Mouse (Mus musculus) hindbrain, embryonic 11.5 days (tissue): ENCODE measurements around the gene Rasd1. TPM values are rescaled to one million over a fixed set of nuclear protein-coding genes. Genes with fewer than 3 reads are reported as not detected.

Experiments used
- ATAC-seq: fragments of 200-750 bp; cut with Nextera tagmentation; 2 replicates; pipeline ENCODE4 v1.8.0; 2017; ENCODE audit warnings: mild to moderate bottlenecking, moderate TSS enrichment, moderate library complexity; ENCODE audit not compliant: low FRiP score
- DNase-seq: peaks from one replicate; pipeline ENCODE4 v3.0.0-alpha.2; 2015; ENCODE audit warnings: low spot score
- H3K27ac ChIP-seq: fragments of 300-500 bp; sonication (generic); 2 replicates; pipeline ENCODE4 v1.5.1; 2014; ENCODE audit warnings: mild to moderate bottlenecking, low read depth, low read length
- H3K27me3 ChIP-seq: fragments of 300-500 bp; sonication (generic); 2 replicates; pipeline ENCODE4 v1.6.1; 2014; ENCODE audit warnings: mild to moderate bottlenecking, low read length, moderate library complexity, mixed read lengths; ENCODE audit not compliant: control insufficient read depth, insufficient read depth
- H3K36me3 ChIP-seq: fragments of 300-500 bp; sonication (generic); 2 replicates; pipeline ENCODE4 v1.6.1; 2014; ENCODE audit warnings: mild to moderate bottlenecking, low read length, moderate library complexity, mixed read lengths; ENCODE audit not compliant: control insufficient read depth, insufficient read depth
- H3K4me1 ChIP-seq: fragments of 300-500 bp; sonication (generic); replicated peaks from 2 replicates; pipeline ENCODE4 v1.6.1; 2014; ENCODE audit warnings: low read length, mixed read lengths; ENCODE audit not compliant: control insufficient read depth, insufficient read depth
- H3K4me2 ChIP-seq: fragments of 300-500 bp; sonication (generic); replicated peaks from 2 replicates; pipeline ENCODE4 v1.6.1; 2014; ENCODE audit warnings: mild to moderate bottlenecking, low read depth, low read length
- H3K4me3 ChIP-seq: fragments of 300-500 bp; sonication (generic); 2 replicates; pipeline ENCODE4 v1.5.1; 2014; ENCODE audit warnings: low read depth, low read length
- H3K9ac ChIP-seq: fragments of 300-500 bp; sonication (generic); 2 replicates; pipeline ENCODE4 v1.6.1; 2014; ENCODE audit warnings: low read depth, low read length
- H3K9me3 ChIP-seq: fragments of 300-500 bp; sonication (generic); 2 replicates; pipeline ENCODE4 v1.6.1; 2016; ENCODE audit warnings: low read length; ENCODE audit not compliant: control insufficient read depth
- WGBS: fragments of 180-500 bp; shearing (Covaris S2); extraction: QIAGEN DNeasy Blood & Tissue Kit; methylation state at CpG from one replicate; pipeline ENCODE4 v1.1.7; 2014; 5-methylcytosine and 5-hydroxymethylcytosine counted together
- polyA plus RNA-seq: library from polyadenylated mRNA; unstranded; fragments of >200 nt; fragmentation: Nextera tagmentation; extraction: Ambion mirVana; gene quantifications from 2 replicates; pipeline ENCODE4 v1.2.1, GENCODE M21; 2014

Rasd1 gene
- polyA plus RNA-seq, 1 experiment from 2014 or later = 1.5 TPM

DNA sequence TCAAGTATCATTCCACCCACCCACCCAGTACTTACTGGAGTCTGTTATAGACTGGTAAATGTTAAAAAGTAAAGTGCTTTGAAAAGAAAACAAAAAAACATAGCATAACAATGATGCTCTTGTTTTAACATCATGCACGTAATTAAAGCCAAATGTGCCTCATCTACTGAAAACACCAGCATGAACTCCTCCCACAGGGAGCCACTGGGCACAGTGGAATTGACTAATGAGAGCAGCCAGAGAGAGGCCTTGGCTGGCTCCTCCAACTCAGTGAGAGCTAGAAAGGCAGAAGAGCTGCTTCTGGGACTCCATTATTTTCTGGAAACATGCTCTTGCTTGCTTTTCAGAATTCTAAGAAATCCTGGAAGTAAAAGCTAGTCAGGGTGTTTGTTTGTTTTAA is 24.7 kb upstream of the Rasd1 start:
- H3K27ac ChIP-seq = no peak overlapping the region
- H3K9me3 ChIP-seq = no peaks in the 10 kb centered on the region
- 82% methylated on average over 1 of the region's 1 CpGs for WGBS
- no peak for DNase-seq
- no peak overlapping the region for H3K9ac ChIP-seq
- H3K36me3 ChIP-seq = no peaks in the 10 kb centered on the region
- H3K4me1 ChIP-seq = no peaks in the 10 kb centered on the region
- H3K4me2 ChIP-seq = no peak overlapping the region
- no peak overlapping the region for H3K4me3 ChIP-seq
- H3K27me3 ChIP-seq = no peaks in the 10 kb centered on the region
- no peak for ATAC-seq

DNA sequence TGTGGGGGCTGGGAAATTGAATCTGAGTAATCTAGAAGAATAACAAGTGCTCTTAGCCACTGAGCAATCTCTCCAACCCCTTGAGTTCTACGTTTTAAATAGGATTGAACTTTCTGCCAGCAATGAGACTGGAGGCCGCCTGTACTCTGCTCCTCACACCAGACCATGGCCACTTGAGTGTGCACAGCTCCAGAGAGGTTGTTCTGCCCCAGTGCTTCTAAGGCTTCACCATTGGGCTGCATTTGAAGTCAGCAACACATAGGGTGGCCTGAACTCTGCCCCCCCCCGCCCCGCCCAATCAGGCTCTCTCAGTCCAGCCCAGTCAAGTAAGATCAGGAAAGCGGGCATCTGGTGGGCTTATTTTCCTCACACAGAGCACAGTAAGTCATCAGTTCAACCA is 13.1 kb upstream of the Rasd1 start:
- Histone ChIP-seq H3K9me3 (no peaks in the 10 kb centered on the region), H3K36me3 (no peaks in the 10 kb centered on the region), H3K4me3 (no peak overlapping the region), H3K4me2 (no peak overlapping the region), H3K9ac (no peak overlapping the region), H3K27me3 (no peaks in the 10 kb centered on the region), H3K4me1 (no peaks in the 10 kb centered on the region), H3K27ac (no peak overlapping the region)
- ATAC-seq (no peak), DNase-seq (no peak)
- 80% methylated on average over 5 of the region's 5 CpGs for WGBS

DNA sequence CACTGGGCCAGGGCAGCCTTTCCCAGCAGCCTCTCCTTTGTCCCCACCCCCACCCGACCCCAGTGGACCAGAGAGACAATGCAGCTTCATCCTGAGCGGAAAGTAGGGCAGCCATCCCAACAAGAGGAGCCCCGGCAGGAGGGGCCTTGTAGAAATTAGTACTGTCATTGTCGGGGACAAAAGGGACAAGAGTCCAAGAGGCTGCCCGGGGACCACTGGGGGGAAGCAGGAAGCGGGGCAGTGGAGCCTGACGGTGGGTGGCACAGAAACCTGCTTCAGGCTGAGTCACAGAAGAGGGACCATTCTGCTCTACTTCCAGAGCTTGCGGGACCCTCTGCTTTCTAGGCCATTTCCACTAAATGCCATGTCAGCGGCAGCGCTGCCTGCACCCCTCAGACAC is 10.5 kb upstream of the Rasd1 start:
- WGBS = 13% methylated on average over 10 of the region's 10 CpGs
- Histone ChIP-seq H3K4me1 (no peaks in the 10 kb centered on the region), H3K27ac (no peak overlapping the region), H3K4me3 (no peak overlapping the region), H3K9me3 (no peaks in the 10 kb centered on the region), H3K9ac (no peak overlapping the region), H3K36me3 (no peaks in the 10 kb centered on the region), H3K4me2 (no peak overlapping the region), H3K27me3 (no peaks in the 10 kb centered on the region)
- no peak for DNase-seq
- no peak for ATAC-seq

DNA sequence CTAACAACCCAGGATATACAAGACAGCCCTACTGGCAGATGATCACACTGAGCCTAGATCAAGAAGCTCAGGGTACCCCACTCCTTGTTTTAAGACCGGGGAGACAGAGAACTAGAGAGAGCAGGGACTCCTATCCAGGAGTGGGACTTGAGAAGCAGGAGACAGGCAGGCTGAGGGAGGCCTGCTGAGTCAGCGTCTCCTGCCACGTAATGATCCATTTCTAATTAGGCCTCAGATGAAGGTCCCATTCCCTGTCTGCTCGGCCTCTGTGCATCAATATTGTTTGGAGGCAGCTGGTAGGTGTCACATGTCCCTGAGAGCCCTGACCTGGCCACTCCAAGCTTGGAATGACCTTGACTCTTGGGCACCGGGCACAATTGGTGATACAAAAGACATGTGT is 8.6 kb upstream of the Rasd1 start:
- Histone ChIP-seq H3K9me3 (no peaks in the 10 kb centered on the region), H3K4me3 (no peak overlapping the region), H3K4me1 (no peaks in the 10 kb centered on the region), H3K27ac (no peak overlapping the region), H3K4me2 (no peak overlapping the region), H3K27me3 (no peaks in the 10 kb centered on the region), H3K36me3 (no peaks in the 10 kb centered on the region), H3K9ac (no peak overlapping the region)
- ATAC-seq = no peak
- no peak for DNase-seq
- WGBS = 75% methylated on average over 5 of the region's 5 CpGs

DNA sequence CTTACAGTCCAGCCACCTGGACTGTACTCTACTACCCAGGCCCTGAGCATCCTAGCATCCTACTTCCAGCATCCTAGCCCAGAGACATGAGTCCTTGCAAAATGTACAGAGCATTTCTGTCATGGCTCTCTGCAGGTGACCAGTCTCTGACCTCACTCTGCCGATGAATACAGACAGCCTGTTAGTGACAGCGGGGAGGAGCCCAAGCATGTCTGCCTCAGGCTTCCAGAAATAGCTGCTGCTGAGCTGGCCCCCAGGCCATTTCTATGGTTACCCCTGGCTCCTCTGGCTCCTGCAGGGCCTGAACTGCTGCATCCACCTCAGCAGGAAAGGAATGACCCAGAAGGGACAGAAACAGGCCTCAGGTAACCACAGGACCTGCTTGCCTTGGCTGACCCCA is 6.9 kb upstream of the Rasd1 start:
- ATAC-seq (no peak), DNase-seq (no peak)
- Histone ChIP-seq H3K4me2 (no peak overlapping the region), H3K36me3 (no peaks in the 10 kb centered on the region), H3K4me3 (no peak overlapping the region), H3K27ac (no peak overlapping the region), H3K4me1 (no peaks in the 10 kb centered on the region), H3K27me3 (no peaks in the 10 kb centered on the region), H3K9ac (no peak overlapping the region), H3K9me3 (no peaks in the 10 kb centered on the region)
- WGBS = 32% methylated on average over 2 of the region's 2 CpGs

DNA sequence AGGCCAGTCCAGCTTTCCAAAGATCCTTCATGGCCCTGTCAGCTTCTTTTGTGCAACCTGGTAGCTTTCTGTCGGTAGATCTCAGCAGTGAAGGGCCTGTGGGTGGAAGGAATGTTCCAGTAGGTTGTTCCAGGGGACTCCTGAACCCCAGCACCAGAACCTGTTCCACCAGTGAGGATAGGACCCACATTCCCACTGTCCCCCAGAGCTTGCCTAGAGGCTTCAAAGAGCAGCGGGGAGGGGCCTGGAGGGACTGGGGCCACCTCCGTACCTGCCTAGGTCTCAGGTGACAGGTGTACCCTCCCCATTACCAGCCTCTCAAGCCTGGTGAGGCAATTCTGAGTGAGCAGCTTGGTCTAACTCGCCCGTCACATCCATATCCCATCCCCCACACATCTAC is 6.0 kb upstream of the Rasd1 start:
- Histone ChIP-seq H3K9ac (no peak overlapping the region), H3K4me2 (no peak overlapping the region), H3K27me3 (no peaks in the 10 kb centered on the region), H3K4me3 (no peak overlapping the region), H3K36me3 (no peaks in the 10 kb centered on the region), H3K27ac (no peak overlapping the region), H3K4me1 (no peaks in the 10 kb centered on the region), H3K9me3 (no peaks in the 10 kb centered on the region)
- WGBS = 69% methylated on average over 5 of the region's 5 CpGs
- DNase-seq = no peak
- no peak for ATAC-seq

DNA sequence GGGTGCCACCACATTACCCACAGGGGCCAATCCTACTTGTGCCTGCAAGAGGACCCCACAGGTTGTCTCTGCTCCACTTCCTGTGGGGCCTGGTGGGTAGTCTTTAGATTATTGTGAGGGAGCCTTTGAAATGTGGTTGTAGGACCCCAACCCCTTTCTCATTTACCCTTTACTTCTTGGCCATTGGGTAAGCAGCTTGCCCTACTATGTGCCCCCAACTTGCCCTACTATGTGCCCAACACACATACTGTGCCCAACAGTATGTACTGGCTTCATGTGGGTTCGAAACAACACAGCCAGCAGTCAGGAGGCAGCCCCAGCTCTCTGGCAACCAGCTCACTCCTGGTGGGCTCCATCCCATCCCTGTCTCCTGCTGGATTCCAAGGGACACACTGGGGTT is 3.0 kb upstream of the Rasd1 start:
- ATAC-seq (no peak), DNase-seq (no peak)
- peaks cover 19% of the 10 kb centered on the region for H3K27me3 ChIP-seq
- no peaks in the 10 kb centered on the region for H3K9me3 ChIP-seq
- WGBS = 92% methylated on average over 1 of the region's 1 CpGs
- H3K4me2 ChIP-seq = no peak overlapping the region
- no peak overlapping the region for H3K9ac ChIP-seq
- no peak overlapping the region for H3K4me3 ChIP-seq
- no peaks in the 10 kb centered on the region for H3K36me3 ChIP-seq
- H3K4me1 ChIP-seq = peaks cover 11% of the 10 kb centered on the region; the same call in 1 of the 2 replicates
- H3K27ac ChIP-seq = no peak overlapping the region

DNA sequence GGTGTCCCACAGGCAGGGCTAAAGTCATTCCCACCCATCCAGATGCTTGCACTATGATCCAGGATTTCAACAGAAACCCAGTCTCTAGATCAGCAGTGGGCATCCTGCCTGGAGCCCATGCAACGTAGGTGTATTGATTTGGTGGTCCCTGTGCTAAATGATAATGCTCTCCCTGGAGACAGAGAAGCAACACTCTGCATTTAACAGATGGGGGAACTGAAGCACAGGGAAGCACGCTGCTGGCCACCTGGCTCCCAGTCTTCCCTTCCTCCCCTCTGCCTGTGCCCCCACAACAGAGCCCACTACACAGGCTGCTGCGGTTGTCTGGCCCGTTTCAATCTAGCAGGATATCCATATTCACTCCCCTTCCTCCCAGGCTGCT is 1.3 kb upstream of the Rasd1 start:
- peaks cover 21% of the 10 kb centered on the region for H3K27me3 ChIP-seq

DNA sequence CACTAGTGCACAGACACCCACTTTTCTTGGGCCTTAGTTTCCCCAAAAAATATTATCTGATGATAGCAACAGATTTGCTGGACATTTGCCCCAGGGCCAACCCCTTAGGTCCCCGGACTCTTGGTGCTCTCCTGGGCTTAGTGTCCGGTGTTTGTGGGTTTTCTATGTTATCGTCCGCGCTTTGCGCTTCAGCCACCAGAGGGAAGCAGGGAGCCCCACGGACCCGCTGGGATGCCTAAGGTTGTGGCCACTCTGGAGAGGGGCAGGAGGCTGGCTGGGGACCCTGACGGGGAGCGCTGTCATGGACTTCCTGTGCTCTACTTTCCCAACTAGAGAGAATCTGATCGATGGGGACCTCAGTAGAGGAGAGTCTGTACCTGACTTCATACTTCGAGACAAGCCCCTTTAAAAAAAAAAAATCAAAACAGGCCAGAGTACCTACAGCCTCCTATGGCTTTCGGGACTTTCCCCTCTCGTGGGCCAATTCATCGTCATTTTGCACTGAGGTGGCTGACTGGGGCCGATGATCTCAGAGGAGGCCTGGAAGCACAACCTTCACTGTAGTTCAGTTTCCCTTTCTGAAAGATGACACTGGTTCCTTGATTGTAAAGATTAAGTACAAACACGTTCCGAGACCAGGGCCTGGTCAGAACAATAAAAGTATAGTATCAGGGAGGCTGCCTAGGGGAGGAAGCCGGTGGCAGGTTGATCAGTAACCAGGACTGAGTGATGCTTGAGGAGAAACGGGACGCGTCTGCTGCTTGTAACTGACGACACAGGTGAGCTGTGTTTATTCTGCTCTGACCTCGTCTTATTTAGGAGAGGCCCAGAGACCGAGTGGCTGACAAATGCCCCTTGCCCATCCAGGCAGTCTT is 720 bp upstream of the Rasd1 start:
- no peak overlapping the region for H3K27ac ChIP-seq
- peaks cover 21% of the 10 kb centered on the region for H3K27me3 ChIP-seq
- WGBS = 27% methylated on average over 25 of the region's 25 CpGs
- ATAC-seq (peak; percentile 72), DNase-seq (peak; percentile 89)
- no peaks in the 10 kb centered on the region for H3K36me3 ChIP-seq
- no peaks in the 10 kb centered on the region for H3K9me3 ChIP-seq
- H3K4me1 ChIP-seq = peaks cover 11% of the 10 kb centered on the region; the same call in 1 of the 2 replicates
- peak overlapping the region; percentile 45 for H3K4me3 ChIP-seq
- H3K4me2 ChIP-seq = peak overlapping the region; percentile 76
- peak overlapping the region; percentile 44; the same call in 1 of the 2 replicates for H3K9ac ChIP-seq

More for the DNA sequence above, 1.3 kb upstream of the Rasd1 start:
- H3K9me3 ChIP-seq = no peaks in the 10 kb centered on the region
- WGBS = 64% methylated on average over 4 of the region's 4 CpGs
- H3K4me3 ChIP-seq = no peak overlapping the region
- no peak overlapping the region for H3K9ac ChIP-seq
- no peak for ATAC-seq
- no peak overlapping the region for H3K4me2 ChIP-seq
- H3K4me1 ChIP-seq = peaks cover 11% of the 10 kb centered on the region; the same call in 1 of the 2 replicates
- no peaks in the 10 kb centered on the region for H3K36me3 ChIP-seq
- DNase-seq = no peak
- H3K27ac ChIP-seq = no peak overlapping the region
